Mouse (Mus musculus) cerebellum, postnatal 25 days (tissue): ENCODE measurements around the gene Pcnx2.

Experiments
- DNase-seq, 2 experiments: peaks; one replicate each; pipeline ENCODE4 v3.0.0; 2021; ENCODE audit warnings: mixed read lengths in 2 of 2

Pcnx2 gene

GRCm38 (mm10) chr8:125897388-125897787 lies 729 bp downstream of the Pcnx2 start:
- peak; percentile 17 to 21 for DNase-seq

- no peak for DNase-seq
These were observed 8.2 kb downstream of the Pcnx2 start for GRCm38 (mm10) chr8:125889920-125890319.

- DNase-seq, result no peak
These were observed 10.6 kb downstream of the Pcnx2 start for GRCm38 (mm10) chr8:125887549-125887948.

- DNase-seq, result no peak
These were observed 17.7 kb downstream of the Pcnx2 start for GRCm38 (mm10) chr8:125880447-125880846.

- peak in 1 of 2 experiments; percentile 23 for DNase-seq
These were observed 24.9 kb downstream of the Pcnx2 start for GRCm38 (mm10) chr8:125873250-125873534.

- no peak for DNase-seq
These were observed 25.4 kb downstream of the Pcnx2 start for GRCm38 (mm10) chr8:125872501-125873249.

- peak; percentile 76 to 81 for DNase-seq
These were observed 27.2 kb downstream of the Pcnx2 start for GRCm38 (mm10) chr8:125870821-125871321.

- no peak for DNase-seq
These were observed 27.9 kb downstream of the Pcnx2 start for GRCm38 (mm10) chr8:125870179-125870702.

GRCm38 (mm10) chr8:125869739-125870138 lies 28.4 kb downstream of the Pcnx2 start:
- DNase-seq, result no peak

GRCm38 (mm10) chr8:125868552-125868951 lies 29.6 kb downstream of the Pcnx2 start:
- DNase-seq, result no peak

GRCm38 (mm10) chr8:125866125-125866524 lies 32.0 kb downstream of the Pcnx2 start:
- no peak for DNase-seq

GRCm38 (mm10) chr8:125857251-125857650 lies 40.9 kb downstream of the Pcnx2 start:
- no peak for DNase-seq

GRCm38 (mm10) chr8:125856160-125856559 lies 42.0 kb downstream of the Pcnx2 start:
- no peak for DNase-seq

GRCm38 (mm10) chr8:125854379-125854778 lies 43.7 kb downstream of the Pcnx2 start:
- DNase-seq, result no peak

- DNase-seq, result no peak
These were observed 44.8 kb downstream of the Pcnx2 start for GRCm38 (mm10) chr8:125853300-125853699.

- DNase-seq, result no peak
These were observed 48.9 kb downstream of the Pcnx2 start for GRCm38 (mm10) chr8:125849181-125849580.

GRCm38 (mm10) chr8:125847842-125848241 lies 50.3 kb downstream of the Pcnx2 start:
- DNase-seq, result no peak

GRCm38 (mm10) chr8:125845281-125845680 lies 52.8 kb downstream of the Pcnx2 start:
- DNase-seq, result no peak

GRCm38 (mm10) chr8:125843122-125843836 lies 54.8 kb downstream of the Pcnx2 start:
- DNase-seq, result no peak

- DNase-seq, result no peak
These were observed 56.0 kb downstream of the Pcnx2 start for GRCm38 (mm10) chr8:125842158-125842557.

GRCm38 (mm10) chr8:125824688-125825087 lies 73.4 kb downstream of the Pcnx2 start:
- peak in 1 of 2 experiments; percentile 21 for DNase-seq

GRCm38 (mm10) chr8:125823719-125824118 lies 74.4 kb downstream of the Pcnx2 start:
- DNase-seq, result no peak

GRCm38 (mm10) chr8:125822065-125822464 lies 76.1 kb downstream of the Pcnx2 start:
- no peak for DNase-seq

GRCm38 (mm10) chr8:125819797-125820196 lies 78.3 kb downstream of the Pcnx2 start:
- DNase-seq, result peak in 1 of 2 experiments; percentile 42
